Mouse (Mus musculus) C2C12 (cell line): Measurements from ENCODE around the gene Foxp1. TPM values are rescaled to one million over a fixed set of nuclear protein-coding genes. Genes with fewer than 3 reads are reported as not detected.

Experiments used
- H3K27me3 ChIP-seq: one replicate; pipeline ENCODE4 v1.6.1; 2011; ENCODE audit not compliant: control insufficient read depth, insufficient read depth, insufficient read length
- H3K36me3 ChIP-seq: one replicate; pipeline ENCODE4 v1.6.1; 2011; ENCODE audit not compliant: control insufficient read depth, insufficient read depth
- H3K4me3 ChIP-seq: one replicate; pipeline ENCODE4 v1.5.1; 2011; ENCODE audit warnings: mild to moderate bottlenecking, control low read depth; ENCODE audit not compliant: poor library complexity, insufficient read depth, severe bottlenecking
- H3K79me2 ChIP-seq: one replicate; pipeline ENCODE4 v1.6.1; 2011; ENCODE audit not compliant: control insufficient read depth, insufficient read depth
- H3K79me3 ChIP-seq: one replicate; pipeline ENCODE4 v1.6.1; 2011; ENCODE audit warnings: low read depth, control low read depth
- H3ac ChIP-seq: one replicate; pipeline ENCODE3; 2011; ENCODE audit warnings: low read depth; ENCODE audit not compliant: control insufficient read depth, insufficient read length
- CEBPB ChIP-seq: IDR thresholded peaks from one replicate; pipeline ENCODE4 v1.6.1; 2011; ENCODE audit warnings: low read depth, mild to moderate bottlenecking, control low read depth, moderate library complexity
- CTCF ChIP-seq: IDR thresholded peaks from one replicate; pipeline ENCODE4 v1.5.1; 2011; ENCODE audit not compliant: control insufficient read depth, insufficient read depth, insufficient read length
- FOSL1 ChIP-seq: IDR thresholded peaks from one replicate; pipeline ENCODE4 v1.8.0; 2011; ENCODE audit warnings: mild to moderate bottlenecking, low read length; ENCODE audit not compliant: poor library complexity, insufficient read depth, severe bottlenecking
- MAX ChIP-seq: IDR thresholded peaks from one replicate; pipeline ENCODE4 v1.6.1; 2011; ENCODE audit warnings: mild to moderate bottlenecking, control low read depth
- MYOD1 ChIP-seq: IDR thresholded peaks from one replicate; pipeline ENCODE4 v1.6.1; 2011; ENCODE audit warnings: low read depth; ENCODE audit not compliant: control insufficient read depth, insufficient read length
- MYOG ChIP-seq: IDR thresholded peaks from one replicate; pipeline ENCODE4 v1.6.1; 2011; ENCODE audit not compliant: control insufficient read depth, insufficient read length; ENCODE audit errors: extremely low read depth
- USF1 ChIP-seq: IDR thresholded peaks from one replicate; pipeline ENCODE4 v1.6.1; 2011; ENCODE audit warnings: low read depth, mild to moderate bottlenecking, control low read depth, moderate library complexity
- polyA plus RNA-seq: library from polyadenylated mRNA; unstranded; fragments of >200 nt; fragmentation: generic; extraction: Trizol; gene quantifications from one replicate; pipeline ENCODE4 v1.2.1, GENCODE M21; 2012; ENCODE audit warnings: missing spikeins

Gene Foxp1
- polyA plus RNA-seq, 1 experiment: 25.9 TPM

DNA sequence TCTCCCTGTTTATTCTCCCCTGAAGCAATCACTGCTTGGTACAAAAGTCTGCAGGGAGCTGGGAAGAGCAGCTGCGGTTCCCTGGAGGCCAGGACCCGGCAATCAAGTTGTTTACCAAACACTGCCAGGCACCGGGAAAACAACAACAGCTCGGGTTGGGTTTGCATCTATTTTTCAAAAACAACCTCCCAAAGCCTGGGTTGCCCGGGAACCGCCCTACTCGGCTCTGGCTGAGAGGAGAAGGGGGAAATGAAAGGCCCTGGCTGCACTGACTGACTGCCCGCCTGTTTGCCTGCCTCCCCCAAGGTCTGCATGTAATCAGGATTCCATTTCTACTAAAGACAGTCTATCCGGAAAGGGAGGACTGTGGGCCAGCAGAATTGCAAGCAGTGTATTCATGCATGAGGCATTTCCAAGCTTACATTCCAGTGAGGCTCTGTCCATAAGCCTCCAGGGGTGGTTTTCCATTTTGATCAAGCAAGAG is 82.6 kb downstream of the Foxp1 start:
- Histone ChIP-seq H3K79me2 (no peaks in the 10 kb centered on the region), H3K79me3 (no peaks in the 10 kb centered on the region), H3K4me3 (no peak overlapping the region), H3K36me3 (no peaks in the 10 kb centered on the region), H3K27me3 (no peaks in the 10 kb centered on the region), H3ac (no peak overlapping the region)
- no peak for TF ChIP-seq FOSL1
- TF ChIP-seq USF1: no peak
- no peak for TF ChIP-seq CTCF

DNA sequence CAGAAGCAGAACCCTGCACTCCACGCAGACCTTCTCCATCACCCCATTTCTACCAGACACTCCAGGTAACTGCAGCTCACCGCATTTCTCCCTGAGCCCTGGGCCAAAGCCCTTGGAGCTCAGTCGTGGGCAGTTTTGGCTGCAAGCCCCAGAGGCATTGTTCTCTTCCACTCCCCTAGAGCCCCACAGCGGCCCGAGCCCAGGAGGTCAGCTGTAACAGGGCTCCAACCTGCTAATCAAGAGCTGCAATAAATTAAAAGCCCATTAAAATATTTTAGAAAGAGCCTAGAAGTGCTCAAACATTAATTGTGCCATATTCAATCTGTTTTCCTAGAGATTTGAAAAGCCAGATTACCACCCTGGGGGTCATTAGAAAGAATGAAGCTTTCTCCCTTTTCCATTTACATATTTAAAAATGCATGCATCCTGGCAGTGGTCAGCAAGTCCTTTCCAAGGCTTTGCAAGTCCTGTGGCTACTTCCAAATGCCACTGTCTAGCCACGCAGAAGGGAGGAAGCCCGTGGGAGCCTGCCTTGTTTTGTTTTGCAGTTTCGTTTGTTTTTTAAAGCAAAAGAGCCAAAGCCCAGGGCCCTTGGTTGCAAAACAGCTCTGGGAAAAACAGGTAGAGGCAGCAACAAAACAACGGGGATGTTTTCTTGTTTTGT is 83.2 kb downstream of the Foxp1 start:
- TF ChIP-seq FOSL1: no peak
- no peak for TF ChIP-seq USF1
- no peak for TF ChIP-seq MYOD1
- no peak for TF ChIP-seq CTCF
- no peak for TF ChIP-seq CEBPB
- TF ChIP-seq MYOG: no peak
- TF ChIP-seq MAX: no peak
- Histone ChIP-seq H3ac (no peak overlapping the region), H3K27me3 (no peaks in the 10 kb centered on the region), H3K4me3 (no peak overlapping the region), H3K36me3 (no peaks in the 10 kb centered on the region), H3K79me3 (no peaks in the 10 kb centered on the region), H3K79me2 (no peaks in the 10 kb centered on the region)

DNA sequence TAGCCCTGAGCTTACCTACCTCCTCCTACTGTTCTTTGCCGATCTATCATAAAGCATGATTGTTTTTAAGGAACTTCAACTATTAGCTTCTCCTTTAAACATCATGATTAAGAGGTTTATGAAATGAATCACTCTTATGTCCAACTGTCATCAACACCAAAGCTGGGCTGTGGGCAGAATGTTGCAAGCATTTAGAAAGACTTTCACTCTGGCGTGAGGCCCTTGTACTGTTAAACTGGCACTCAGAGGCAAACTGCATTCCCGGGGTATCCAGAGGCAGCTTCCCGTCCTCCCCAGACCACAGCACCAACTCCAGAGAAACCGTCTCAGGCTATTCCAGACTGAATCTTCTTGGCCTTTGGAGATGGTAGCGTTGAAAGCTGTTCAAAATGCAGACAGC is 86.2 kb downstream of the Foxp1 start:
- Histone ChIP-seq H3ac (no peak overlapping the region), H3K4me3 (no peak overlapping the region), H3K79me2 (no peaks in the 10 kb centered on the region), H3K79me3 (no peaks in the 10 kb centered on the region), H3K27me3 (no peaks in the 10 kb centered on the region), H3K36me3 (no peaks in the 10 kb centered on the region)
- no peak for TF ChIP-seq MAX
- no peak for TF ChIP-seq MYOG
- TF ChIP-seq USF1: no peak
- no peak for TF ChIP-seq MYOD1
- no peak for TF ChIP-seq FOSL1
- TF ChIP-seq CTCF: no peak
- TF ChIP-seq CEBPB: no peak

DNA sequence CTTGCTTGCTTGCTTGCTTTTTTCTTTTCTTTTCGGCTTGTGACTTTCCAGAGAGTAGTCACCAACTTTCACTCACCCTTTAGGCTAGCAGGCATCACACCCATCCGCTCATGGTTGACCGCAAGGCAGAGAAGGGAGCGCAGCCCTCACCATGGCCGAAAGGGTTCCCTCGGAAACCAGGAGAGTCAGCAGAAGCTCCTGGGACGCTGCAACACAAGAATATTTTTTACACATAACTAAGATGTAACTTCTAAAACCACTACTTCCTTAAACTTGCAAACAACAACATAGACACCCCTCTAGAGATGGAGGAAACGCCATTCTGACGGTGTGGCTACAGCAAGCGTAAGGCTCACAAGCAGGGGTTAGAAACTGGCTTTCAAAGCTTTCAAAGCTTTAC is 87.4 kb downstream of the Foxp1 start:
- TF ChIP-seq FOSL1 (no peak), CEBPB (no peak), MYOD1 (no peak)
- Histone ChIP-seq H3K79me2 (no peaks in the 10 kb centered on the region), H3K79me3 (no peaks in the 10 kb centered on the region), H3ac (no peak overlapping the region), H3K36me3 (no peaks in the 10 kb centered on the region), H3K27me3 (no peaks in the 10 kb centered on the region), H3K4me3 (no peak overlapping the region)

DNA sequence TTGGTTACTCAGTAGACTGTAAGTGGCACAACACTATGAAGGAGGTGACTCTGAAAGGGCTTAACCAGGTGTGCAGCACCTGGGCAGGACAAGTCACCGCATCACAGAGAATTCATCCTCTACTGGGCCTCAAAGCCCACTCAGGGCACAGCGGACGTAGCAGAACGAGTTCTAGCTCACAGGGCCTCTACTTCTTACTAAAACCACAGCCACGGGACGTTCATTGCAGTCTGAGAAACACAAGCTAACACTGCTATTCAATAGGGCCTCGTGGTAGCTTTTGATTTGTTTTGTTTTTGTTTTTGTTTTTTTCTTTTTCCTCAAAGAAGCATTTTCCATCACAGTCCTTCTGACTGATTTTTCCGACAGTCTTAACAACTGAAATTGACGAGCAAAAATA is 89.5 kb downstream of the Foxp1 start:
- H3K4me3 ChIP-seq: no peak overlapping the region
- H3K27me3 ChIP-seq: no peaks in the 10 kb centered on the region
- no peaks in the 10 kb centered on the region for H3K36me3 ChIP-seq
- no peak for TF ChIP-seq FOSL1
- TF ChIP-seq USF1: no peak
- no peak for TF ChIP-seq MAX
- TF ChIP-seq MYOD1: no peak
- no peak for TF ChIP-seq CEBPB
- TF ChIP-seq MYOG: no peak
- no peak for TF ChIP-seq CTCF
- H3K79me3 ChIP-seq: no peaks in the 10 kb centered on the region
- H3ac ChIP-seq: no peak overlapping the region
- no peaks in the 10 kb centered on the region for H3K79me2 ChIP-seq

DNA sequence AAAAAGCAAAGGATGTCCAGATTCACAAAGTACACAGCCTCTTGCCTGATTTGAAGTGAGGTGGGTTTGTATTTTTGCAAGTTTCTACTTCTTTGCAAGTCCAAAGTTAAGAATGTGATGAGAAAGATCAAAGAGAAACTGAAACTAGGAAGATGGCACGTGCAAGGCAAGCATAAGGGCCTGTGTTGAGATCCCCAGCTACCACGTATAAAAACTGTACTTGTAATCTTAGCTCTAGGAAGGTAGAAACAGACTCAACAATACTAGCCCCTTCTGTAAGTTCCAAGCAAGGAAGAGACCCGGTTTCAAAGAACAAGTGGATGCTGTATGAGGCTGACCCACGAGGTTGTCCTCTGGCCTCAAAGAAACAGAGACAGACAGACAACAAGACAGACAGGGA is 90.6 kb downstream of the Foxp1 start:
- Histone ChIP-seq H3K27me3 (no peaks in the 10 kb centered on the region), H3K79me2 (no peaks in the 10 kb centered on the region), H3ac (no peak overlapping the region), H3K79me3 (no peaks in the 10 kb centered on the region), H3K36me3 (no peaks in the 10 kb centered on the region), H3K4me3 (no peak overlapping the region)
- TF ChIP-seq MAX (no peak), CEBPB (no peak), USF1 (no peak), CTCF (no peak)
